In genomic region chr7:45216442-45217183, GRCm38 (mm10) we compare ENCODE assay signal across 8 mouse cellular contexts. TPM values are rescaled to one million over a fixed set of nuclear protein-coding genes. Genes with fewer than 3 reads are reported as not detected.
A peak's percentile ranks its signal among the peaks of the same experiment; 100 is the strongest.
DNase-seq lines count a peak whose midpoint lies in the region; ATAC-seq and TF ChIP-seq lines count a peak whose summit lies in the region.

No protein-coding gene starts in this region.

- peak overlapping the region; percentile 84 for H3K9ac ChIP-seq in heart, embryonic 15.5 days
- peak overlapping the region; percentile 100 for H3K9ac ChIP-seq in limb, embryonic 11.5 days (ENCODE audit: low read length)
- peak overlapping the region; percentile 89 for H3K9ac ChIP-seq in midbrain, embryonic 13.5 days (replicated peaks)

- no peak for DNase-seq in layer of hippocampus, adult 2 months (ENCODE audit: low spot score in 2 of 2)
- no peak for DNase-seq in layer of hippocampus, adult 18-20 months (ENCODE audit: low spot score in 2 of 2)
- peak; percentile 94 for DNase-seq in embryo, embryonic 9.5 days (ENCODE audit: extremely low spot score)
- peak; percentile 96 for DNase-seq in limb, embryonic 11.5 days (ENCODE audit: low spot score)
- DNase-seq in left cerebral cortex, adult 11 months (ENCODE audit: low spot score), result no peak
- no peak for DNase-seq in thymus, postnatal 0 days (ENCODE audit: low spot score)

- no peaks in the 10 kb centered on the region for H3K9me3 ChIP-seq in heart, embryonic 15.5 days (replicated peaks)
- no peaks in the 10 kb centered on the region for H3K9me3 ChIP-seq in limb, embryonic 11.5 days (ENCODE audit: control insufficient read depth, low read length)
- no peaks in the 10 kb centered on the region for H3K9me3 ChIP-seq in midbrain, embryonic 13.5 days

- peak overlapping the region; percentile 53 for H3K4me3 ChIP-seq in layer of hippocampus, adult 2 months
- peak overlapping the region; percentile 63 for H3K4me3 ChIP-seq in heart, embryonic 15.5 days
- peak overlapping the region; percentile 69 for H3K4me3 ChIP-seq in limb, embryonic 11.5 days (ENCODE audit: low read depth, low read length)
- peak overlapping the region; percentile 59 for H3K4me3 ChIP-seq in midbrain, embryonic 13.5 days (replicated peaks)

- TF ChIP-seq CTCF in layer of hippocampus, adult 2 months (conservative IDR thresholded peaks at IDR 0.05), result no peak

- H3K27me3 ChIP-seq in heart, embryonic 15.5 days, result peaks cover 8% of the 10 kb centered on the region
- H3K27me3 ChIP-seq in limb, embryonic 11.5 days (ENCODE audit: control insufficient read depth, insufficient read depth, low read length), result peaks cover 9% of the 10 kb centered on the region
- H3K27me3 ChIP-seq in midbrain, embryonic 13.5 days, result peaks cover 12% of the 10 kb centered on the region

- peak overlapping the region; percentile 76 for H3K4me2 ChIP-seq in heart, embryonic 15.5 days
- H3K4me2 ChIP-seq in limb, embryonic 11.5 days (ENCODE audit: low read depth, severe bottlenecking), result peak overlapping the region; percentile 93
- H3K4me2 ChIP-seq in midbrain, embryonic 13.5 days (replicated peaks), result peak overlapping the region; percentile 69

- ATAC-seq in heart, embryonic 15.5 days (replicated peaks; ENCODE audit: insufficient number of reproducible peaks, insufficient read depth, low FRiP score, low read depth), result peak; percentile 87
- ATAC-seq in limb, embryonic 11.5 days (ENCODE audit: insufficient number of reproducible peaks, low FRiP score, low TSS enrichment, low read depth), result peak; percentile 78
- ATAC-seq in midbrain, embryonic 13.5 days, result peak; percentile 82

- WGBS in heart, embryonic 15.5 days, result 1% methylated on average over 13 of the region's 13 CpGs
- WGBS in limb, embryonic 11.5 days, result under 1% methylated on average over 13 of the region's 13 CpGs
- WGBS in midbrain, embryonic 13.5 days, result under 1% methylated on average over 13 of the region's 13 CpGs

- no peak overlapping the region for H3K27ac ChIP-seq in layer of hippocampus, adult 2 months
- peak overlapping the region; percentile 84 for H3K27ac ChIP-seq in heart, embryonic 15.5 days
- H3K27ac ChIP-seq in limb, embryonic 11.5 days (replicated peaks; ENCODE audit: low read depth, low read length), result peak overlapping the region; percentile 96
- peak overlapping the region; percentile 92 for H3K27ac ChIP-seq in midbrain, embryonic 13.5 days

- peaks cover 33% of the 10 kb centered on the region for H3K4me1 ChIP-seq in heart, embryonic 15.5 days (replicated peaks)
- peaks cover 21% of the 10 kb centered on the region for H3K4me1 ChIP-seq in limb, embryonic 11.5 days (ENCODE audit: control insufficient read depth, insufficient read depth, low read length)
- peaks cover 53% of the 10 kb centered on the region for H3K4me1 ChIP-seq in midbrain, embryonic 13.5 days (replicated peaks)

- peaks cover 38% of the 10 kb centered on the region for H3K36me3 ChIP-seq in heart, embryonic 15.5 days
- peaks cover 31% of the 10 kb centered on the region for H3K36me3 ChIP-seq in limb, embryonic 11.5 days (ENCODE audit: control insufficient read depth, insufficient read depth, low read length)
- peaks cover 22% of the 10 kb centered on the region for H3K36me3 ChIP-seq in midbrain, embryonic 13.5 days

RNA-seq across cellular contexts. Expression of gene Tead2, which starts 1.1 kb away (rescaled TPM):
- total RNA-seq in layer of hippocampus, adult 2 months (2021), result 1 to 10 TPM; 4.3 to 5.7 TPM
- total RNA-seq in layer of hippocampus, adult 18-20 months (2021), result 1 to 10 TPM; 3.2 to 4.2 TPM
- 89.0 and 106 TPM in 2 replicates for polyA plus RNA-seq in heart, embryonic 15.5 days (2015; fragmentation: Nextera tagmentation; extraction: Ambion mirVana)
- polyA plus RNA-seq in limb, embryonic 11.5 days (2014; fragmentation: Nextera tagmentation; extraction: Ambion mirVana), result 378 and 385 TPM in 2 replicates
- 112 and 124 TPM in 2 replicates for polyA plus RNA-seq in midbrain, embryonic 13.5 days (2015; fragmentation: Nextera tagmentation; extraction: Ambion mirVana)
- 4.8 and 5.1 TPM in 2 replicates for polyA plus RNA-seq in thymus, postnatal 0 days (2015; fragmentation: Nextera tagmentation; extraction: Ambion mirVana)

RNA-seq across cellular contexts. Expression of gene Dkkl1, which starts 4.7 kb away (rescaled TPM):
- 1 to 10 TPM; 1.6 TPM for total RNA-seq in layer of hippocampus, adult 2 months (2021)
- total RNA-seq in layer of hippocampus, adult 18-20 months (2021), result 1 to 10 TPM; 1.9 to 3.1 TPM
- 0.90 and 1.2 TPM in 2 replicates for polyA plus RNA-seq in heart, embryonic 15.5 days (2015; fragmentation: Nextera tagmentation; extraction: Ambion mirVana)
- 0.51 and 0.60 TPM in 2 replicates for polyA plus RNA-seq in limb, embryonic 11.5 days (2014; fragmentation: Nextera tagmentation; extraction: Ambion mirVana)
- polyA plus RNA-seq in midbrain, embryonic 13.5 days (2015; fragmentation: Nextera tagmentation; extraction: Ambion mirVana), result 1.5 and 1.6 TPM in 2 replicates
- 5.1 and 7.6 TPM in 2 replicates for polyA plus RNA-seq in thymus, postnatal 0 days (2015; fragmentation: Nextera tagmentation; extraction: Ambion mirVana)

RNA-seq across cellular contexts. Expression of gene Ccdc155, which starts 11.9 kb away (rescaled TPM):
- 1 to 10 TPM; 3.5 to 3.9 TPM for total RNA-seq in layer of hippocampus, adult 2 months (2021)
- 1 to 10 TPM; 2.2 to 3.4 TPM for total RNA-seq in layer of hippocampus, adult 18-20 months (2021)
- 0.53 and 0.80 TPM in 2 replicates for polyA plus RNA-seq in heart, embryonic 15.5 days (2015; fragmentation: Nextera tagmentation; extraction: Ambion mirVana)
- 0.41 and 0.51 TPM in 2 replicates for polyA plus RNA-seq in limb, embryonic 11.5 days (2014; fragmentation: Nextera tagmentation; extraction: Ambion mirVana)
- 0.59 and 0.97 TPM in 2 replicates for polyA plus RNA-seq in midbrain, embryonic 13.5 days (2015; fragmentation: Nextera tagmentation; extraction: Ambion mirVana)
- 0.20 and 0.37 TPM in 2 replicates for polyA plus RNA-seq in thymus, postnatal 0 days (2015; fragmentation: Nextera tagmentation; extraction: Ambion mirVana)

RNA-seq across cellular contexts. Expression of gene Cd37, which starts 22.3 kb away (rescaled TPM):
- 1 to 10 TPM; 3.7 to 5.5 TPM for total RNA-seq in layer of hippocampus, adult 2 months (2021)
- total RNA-seq in layer of hippocampus, adult 18-20 months (2021), result 1 to 10 TPM; 4.5 to 4.8 TPM
- polyA plus RNA-seq in heart, embryonic 15.5 days (2015; fragmentation: Nextera tagmentation; extraction: Ambion mirVana), result 2.4 and 8.3 TPM in 2 replicates
- polyA plus RNA-seq in limb, embryonic 11.5 days (2014; fragmentation: Nextera tagmentation; extraction: Ambion mirVana), result 0.82 and 1.6 TPM in 2 replicates
- 0.84 and 1.5 TPM in 2 replicates for polyA plus RNA-seq in midbrain, embryonic 13.5 days (2015; fragmentation: Nextera tagmentation; extraction: Ambion mirVana)
- polyA plus RNA-seq in thymus, postnatal 0 days (2015; fragmentation: Nextera tagmentation; extraction: Ambion mirVana), result 143 and 146 TPM in 2 replicates

RNA-seq across cellular contexts. Expression of gene Slc6a16, which starts 24.3 kb away (rescaled TPM):
- total RNA-seq in layer of hippocampus, adult 2 months (2021), result 1 to 10 TPM; 1.7 to 2.8 TPM
- 1 to 10 TPM; 1.3 to 2.6 TPM for total RNA-seq in layer of hippocampus, adult 18-20 months (2021)
- polyA plus RNA-seq in heart, embryonic 15.5 days (2015; fragmentation: Nextera tagmentation; extraction: Ambion mirVana), result 0.11 and 0.18 TPM in 2 replicates
- 0.20 and 0.36 TPM in 2 replicates for polyA plus RNA-seq in limb, embryonic 11.5 days (2014; fragmentation: Nextera tagmentation; extraction: Ambion mirVana)
- 0.24 and 0.28 TPM in 2 replicates for polyA plus RNA-seq in midbrain, embryonic 13.5 days (2015; fragmentation: Nextera tagmentation; extraction: Ambion mirVana)
- polyA plus RNA-seq in thymus, postnatal 0 days (2015; fragmentation: Nextera tagmentation; extraction: Ambion mirVana), result 0.17 TPM in 1 of 2 replicates, not detected in the other

Comparison
In these comparisons a context has a peak if more than half of its experiments do, and no peak if none do; other contexts are left out.
1. DNase-seq: peak in embryo, embryonic 9.5 days (single experiment) and limb, embryonic 11.5 days (single experiment); none in layer of hippocampus, adult 2 months (0 of 2), layer of hippocampus, adult 18-20 months (0 of 2), left cerebral cortex, adult 11 months (single experiment) and thymus, postnatal 0 days (single experiment).
2. RNA of gene Tead2, which starts 1.1 kb away (polyA plus RNA-seq): 378 to 385 TPM in limb, embryonic 11.5 days, 112 to 124 TPM in midbrain, embryonic 13.5 days and 89.0 to 106 TPM in heart, embryonic 15.5 days; 4.8 to 5.1 TPM in thymus, postnatal 0 days; every median in the first group is over 10 times any median in the second.
3. Peak in every context shown above with its lines, with median percentiles within 50 percentile points of each other: H3K4me3 ChIP-seq, ATAC-seq, H3K4me2 ChIP-seq and H3K9ac ChIP-seq.